Mouse (Mus musculus) olfactory bulb, adult 2 months (tissue): Measurements from ENCODE around the gene Srsf3.

Source experiments
- CTCF ChIP-seq: fragments of 200-500 bp; IDR thresholded peaks from 2 replicates; pipeline ENCODE4 v1.5.1; 2012; ENCODE audit warnings: low read depth, mild to moderate bottlenecking, low read length, moderate library complexity; ENCODE audit not compliant: insufficient read depth
- POLR2A ChIP-seq: fragments of 200-500 bp; IDR thresholded peaks from 2 replicates; pipeline ENCODE4 v1.6.1; 2012; ENCODE audit warnings: mild to moderate bottlenecking, low read depth, low read length, moderate library complexity; ENCODE audit not compliant: insufficient read depth

DNA sequence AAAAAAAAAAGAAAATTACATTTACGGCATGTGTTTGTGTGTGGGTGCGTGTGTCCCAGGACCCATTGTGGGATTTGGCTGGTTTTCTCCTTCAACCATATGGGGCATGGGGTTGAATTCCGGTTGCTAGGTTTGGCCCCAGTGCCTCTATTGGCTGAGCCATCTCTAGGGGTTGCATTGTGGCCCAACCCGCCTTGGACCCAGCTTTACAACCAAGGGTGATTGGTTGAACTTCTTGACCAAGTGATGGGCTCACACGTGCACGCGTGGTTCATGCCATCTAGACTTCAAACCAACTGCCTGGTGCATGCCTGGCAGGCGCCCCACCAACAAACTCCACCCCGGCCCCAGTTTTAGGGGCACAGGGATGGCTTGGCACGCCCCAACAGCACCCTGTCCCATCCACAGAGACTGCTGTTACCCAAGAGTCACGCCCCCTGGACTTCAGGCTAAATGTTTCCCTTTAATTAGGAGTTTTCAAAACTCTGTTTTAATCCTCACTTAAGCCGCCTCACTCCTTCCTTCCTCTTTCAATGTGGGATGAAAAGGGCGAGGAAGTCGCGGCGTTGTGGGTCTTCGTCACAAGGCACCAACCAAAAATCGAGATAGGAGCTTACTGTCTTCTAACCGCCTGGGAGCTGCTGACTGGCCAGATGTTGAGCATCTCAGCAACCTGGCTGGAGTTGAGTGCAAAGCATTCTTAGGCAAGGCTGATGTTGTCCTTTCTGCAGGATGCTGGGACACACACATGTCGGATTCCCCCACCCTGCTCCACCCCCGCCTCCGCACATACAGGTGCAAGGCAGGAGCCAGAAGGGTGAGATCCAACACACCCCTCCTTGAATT lies 8.2 kb upstream of the Srsf3 start:
- TF ChIP-seq POLR2A (no peak), CTCF (no peak)
